Comparison of ENCODE assay signal across 2 mouse cellular contexts in the genomic region with DNA sequence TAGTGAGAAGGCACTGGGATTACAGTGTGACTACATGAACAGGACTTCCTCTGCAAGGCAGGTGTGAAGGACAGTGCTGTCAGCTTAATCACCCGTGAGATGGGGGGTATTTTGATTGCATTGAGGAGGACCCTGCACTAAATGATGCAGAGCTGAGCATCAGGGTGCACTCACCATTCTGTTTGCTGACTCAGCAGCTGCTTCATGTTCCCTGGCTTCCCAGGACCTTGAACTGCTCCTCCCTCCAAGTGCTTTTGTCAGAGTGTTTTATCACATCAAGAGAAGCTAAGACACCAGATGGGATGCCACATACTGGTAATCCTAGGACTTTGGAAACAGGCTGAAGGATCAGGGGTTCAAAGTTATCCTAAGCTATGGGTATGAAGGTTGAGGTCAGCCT.
A peak's percentile ranks its signal among the peaks of the same experiment; 100 is the strongest.
TF ChIP-seq lines count a peak whose summit lies in the region.

No protein-coding gene starts in this region.

TF ChIP-seq in CH12.LX, 34 proteins besides CTCF, POLR2A, EP300 and RAD21:
- peak; percentile 93 for TF ChIP-seq MAFK (IDR thresholded peaks at IDR 0.05; ENCODE audit: insufficient replicate concordance, low read length)
- TF ChIP-seq NELFE (IDR thresholded peaks at IDR 0.05; ENCODE audit: low read depth, low read length): no peak
- no peak for TF ChIP-seq IRF4 (IDR thresholded peaks at IDR 0.05; ENCODE audit: low read depth, low read length)
- TF ChIP-seq POLR2AphosphoS2 (IDR thresholded peaks at IDR 0.05; ENCODE audit: low read depth, low read length): no peak
- TF ChIP-seq SIN3A (IDR thresholded peaks at IDR 0.05; ENCODE audit: low read length): no peak

TF ChIP-seq in ES-E14, 5 proteins besides CTCF, POLR2A, EP300 and RAD21:
- TF ChIP-seq MAFK (IDR thresholded peaks at IDR 0.05; ENCODE audit: insufficient read depth, low read depth, low read length) (peak; percentile 93), CHD2 (IDR thresholded peaks at IDR 0.05; ENCODE audit: low read depth, low read length) (no peak)
